Mouse (Mus musculus) lung, postnatal 4 days (tissue): ENCODE measurements around the gene C1qtnf2.

Experiments
- DNase-seq, 2 experiments: peaks; one replicate each; pipeline ENCODE4 v3.0.0; 2021

The C1qtnf2 gene

DNA sequence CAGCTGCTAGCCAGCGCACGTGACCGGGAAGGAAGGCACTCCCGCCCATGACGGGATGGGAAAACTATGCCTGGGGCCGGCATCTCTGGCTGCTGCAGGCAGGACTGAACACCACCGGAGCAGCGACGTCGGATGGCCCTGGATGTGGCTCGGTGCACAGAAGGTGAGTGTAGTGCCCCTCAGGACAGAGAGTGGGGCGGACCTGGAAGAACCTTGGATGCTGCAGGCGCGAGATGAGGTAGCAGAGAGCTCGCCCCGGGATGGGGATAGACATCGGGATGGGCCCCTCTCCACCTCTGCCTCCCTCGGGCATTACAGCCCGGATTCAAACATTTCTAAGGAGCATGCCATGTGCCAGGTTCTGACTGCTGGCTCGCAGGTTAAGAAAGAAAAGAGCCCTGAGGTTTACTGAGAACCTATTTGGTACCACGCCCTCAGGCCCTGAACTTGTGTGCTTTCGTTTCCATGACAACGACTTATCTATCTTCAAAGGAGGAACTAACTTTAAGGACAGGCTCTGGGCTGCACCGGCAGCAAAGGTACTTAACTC, at the start of gene C1qtnf2:
TSS of gene C1qtnf2 (plus strand) at position 52 of the 550 bp plus-strand sequence.
- DNase-seq, result peak; percentile 60 to 75

DNA sequence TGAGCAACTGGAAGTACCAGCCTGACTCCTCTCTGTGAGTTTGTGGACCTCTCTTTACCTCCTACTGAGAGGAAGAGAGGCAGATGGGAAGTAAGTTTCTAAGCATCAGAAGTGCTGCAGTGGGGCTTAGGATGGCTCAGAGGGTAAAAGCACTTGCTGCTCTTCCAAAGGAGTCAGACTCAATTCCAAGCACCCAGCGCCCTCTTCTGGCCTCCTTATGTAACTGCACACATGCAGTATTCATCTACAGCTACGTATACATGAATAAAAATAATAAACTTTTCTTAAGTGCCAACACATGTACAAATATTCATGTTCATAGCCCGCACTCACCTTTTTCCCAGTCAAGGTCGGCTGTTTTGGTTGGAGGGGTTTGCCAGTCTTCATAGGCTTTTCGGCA, 49.7 kb upstream of the C1qtnf2 start:
- no peak for DNase-seq

DNA sequence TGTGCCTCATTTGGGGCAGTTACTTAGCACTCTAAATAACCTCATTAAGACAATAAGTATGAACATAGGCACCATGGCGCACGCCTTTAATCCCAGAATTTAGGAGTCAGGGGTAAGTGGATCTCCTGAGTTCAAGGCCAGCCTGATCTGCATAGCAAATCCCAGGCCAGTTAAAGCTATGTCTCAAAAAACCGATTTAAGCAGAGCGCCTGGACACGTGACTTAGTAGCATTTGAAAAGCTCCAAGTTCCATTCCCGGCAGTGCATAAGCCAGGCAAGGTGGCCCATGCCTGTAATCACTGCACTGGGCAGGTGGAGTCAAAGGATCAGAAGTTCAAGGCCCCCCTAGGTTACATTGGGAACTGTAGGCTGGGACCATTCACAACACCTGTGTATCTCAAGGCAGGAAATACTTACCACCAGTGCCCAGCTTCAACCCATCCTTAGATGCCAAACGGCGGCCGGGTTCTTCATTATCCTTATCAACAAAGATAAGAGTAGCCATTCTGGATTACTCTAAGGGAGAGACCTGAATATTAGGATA, 48.8 kb upstream of the C1qtnf2 start:
- no peak for DNase-seq

DNA sequence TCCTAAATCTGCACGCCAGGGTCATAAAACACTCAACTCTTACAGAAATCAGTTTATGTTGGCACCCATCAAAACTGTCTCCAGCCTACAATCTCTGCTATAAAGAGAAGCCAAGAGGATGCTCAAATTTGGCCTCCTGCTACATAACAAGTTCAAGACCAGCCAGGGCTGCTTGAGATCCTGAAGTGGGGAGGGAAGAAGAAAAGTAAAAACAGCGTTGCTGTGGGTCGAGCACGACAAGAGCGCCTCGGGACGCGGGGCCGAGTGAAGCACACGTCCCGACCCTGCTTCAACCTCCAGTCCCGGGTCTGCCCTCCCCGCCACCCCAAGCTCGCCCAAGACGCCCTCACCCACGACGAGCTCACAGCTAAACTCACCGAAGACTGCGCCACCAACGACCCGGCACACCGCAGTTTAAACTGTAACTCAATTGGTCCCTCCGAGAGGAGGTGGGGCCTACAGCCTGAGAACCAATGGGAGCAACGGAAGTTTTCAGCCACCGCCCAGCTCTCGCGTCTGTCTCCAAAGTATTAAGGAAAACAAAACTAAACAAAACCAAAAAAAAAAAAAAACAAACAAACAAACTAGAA, 48.2 kb upstream of the C1qtnf2 start, which contains the start of gene Pttg1:
TSS of gene Pttg1 (minus strand) at position 428 of the 590 bp plus-strand sequence.
- peak; percentile 86 to 89 for DNase-seq

DNA sequence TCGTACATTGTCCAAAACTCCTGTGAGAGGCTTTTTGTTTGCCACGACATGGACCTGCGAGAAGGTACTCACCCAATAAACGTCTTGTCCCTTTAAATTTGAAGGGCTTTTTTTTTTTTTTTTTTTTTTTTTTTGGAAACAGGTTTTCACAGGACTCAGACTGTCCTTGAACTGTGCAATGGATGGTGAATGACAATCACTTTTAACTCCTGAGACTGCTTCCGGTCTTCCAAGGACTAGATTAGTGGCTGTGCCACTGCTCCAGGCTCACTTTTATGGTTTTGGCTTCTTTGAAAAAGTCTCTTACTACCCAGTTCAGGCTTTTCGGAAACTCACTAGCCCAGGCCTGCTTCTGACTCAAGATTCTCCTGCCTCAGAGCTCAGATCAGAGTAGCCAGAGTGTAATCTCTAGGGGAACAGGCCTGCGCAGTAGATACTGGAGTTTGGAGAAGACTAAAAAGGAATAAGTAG, 47.6 kb upstream of the C1qtnf2 start:
- DNase-seq, result no peak

DNA sequence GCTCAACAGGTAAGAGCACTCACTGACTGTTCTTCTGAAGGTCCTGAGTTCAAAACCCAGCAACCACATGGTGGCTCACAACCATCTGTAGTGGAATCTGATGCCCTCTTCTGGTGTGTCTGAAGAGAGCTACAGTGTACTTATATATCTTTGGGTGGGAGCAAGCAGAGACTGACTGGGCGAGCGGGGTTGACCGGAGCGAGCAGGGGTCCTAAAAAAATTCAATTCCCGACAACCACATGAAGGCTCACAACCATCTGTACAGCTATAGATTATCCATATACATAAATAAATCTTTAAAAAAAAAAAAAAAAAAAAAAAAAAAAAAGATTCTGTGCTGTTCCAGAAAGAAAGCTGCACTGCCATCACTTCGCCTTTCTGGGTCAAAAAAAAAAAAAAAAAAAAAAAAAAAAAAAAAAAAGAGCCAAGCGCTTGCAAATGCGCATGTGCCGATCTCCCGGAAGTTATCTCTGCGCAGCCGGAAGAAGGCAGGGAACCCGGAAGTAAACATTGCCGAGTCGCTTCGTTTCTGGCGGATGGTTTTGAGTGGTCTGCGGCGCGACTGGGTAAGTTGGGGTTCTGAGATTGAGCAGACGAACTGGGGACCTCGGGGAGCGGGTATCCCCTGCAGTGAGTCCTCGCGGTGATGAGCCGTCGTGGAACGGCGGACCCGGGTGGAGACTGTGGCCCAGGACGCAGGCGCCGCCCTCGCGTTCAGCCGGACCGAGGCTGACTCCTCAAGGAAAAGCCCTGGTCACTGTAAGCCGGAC, 40.6 kb upstream of the C1qtnf2 start, which contains the start of gene Slu7:
TSS of gene Slu7 (plus strand) at position 491 of the 770 bp plus-strand sequence.
- peak; percentile 80 to 85 for DNase-seq

DNA sequence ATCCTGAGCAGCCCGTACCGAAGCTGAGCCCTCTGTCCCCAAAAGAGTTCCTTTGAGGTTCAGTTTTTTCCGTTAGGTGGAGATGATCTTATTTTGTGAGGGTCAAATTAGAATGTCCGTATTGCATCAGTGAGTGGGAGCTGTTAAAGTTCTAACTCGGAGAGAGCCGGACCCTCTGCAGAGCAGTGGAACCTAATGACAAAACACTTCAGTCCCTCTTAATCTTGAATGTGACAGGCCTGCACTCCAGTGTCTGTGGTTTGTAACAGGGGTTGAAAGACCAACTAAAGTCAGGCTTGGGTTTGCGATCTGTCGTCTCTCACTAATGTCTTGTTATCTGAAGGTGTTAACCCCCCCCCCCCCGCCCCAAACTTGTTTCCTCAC, 40.1 kb upstream of the C1qtnf2 start:
- no peak for DNase-seq

DNA sequence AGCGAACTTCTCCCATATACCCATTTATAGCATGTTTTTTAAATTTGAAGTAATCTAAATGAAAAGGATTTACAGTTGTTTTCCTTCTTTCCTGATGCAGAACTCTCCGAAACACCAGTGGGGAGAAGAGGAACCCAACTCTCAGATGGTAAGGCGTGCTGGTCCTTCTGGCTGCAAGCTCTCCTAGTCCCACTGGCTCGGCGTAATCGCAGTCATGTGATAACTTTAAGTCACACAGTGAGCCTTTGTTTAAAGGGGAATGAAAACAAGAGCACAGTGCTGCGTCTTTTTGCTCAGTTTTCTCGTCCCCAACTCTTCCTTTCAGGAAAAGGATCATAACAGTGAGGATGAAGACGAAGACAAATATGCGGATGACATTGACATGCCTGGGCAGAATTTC, 33.0 kb upstream of the C1qtnf2 start:
- no peak for DNase-seq

DNA sequence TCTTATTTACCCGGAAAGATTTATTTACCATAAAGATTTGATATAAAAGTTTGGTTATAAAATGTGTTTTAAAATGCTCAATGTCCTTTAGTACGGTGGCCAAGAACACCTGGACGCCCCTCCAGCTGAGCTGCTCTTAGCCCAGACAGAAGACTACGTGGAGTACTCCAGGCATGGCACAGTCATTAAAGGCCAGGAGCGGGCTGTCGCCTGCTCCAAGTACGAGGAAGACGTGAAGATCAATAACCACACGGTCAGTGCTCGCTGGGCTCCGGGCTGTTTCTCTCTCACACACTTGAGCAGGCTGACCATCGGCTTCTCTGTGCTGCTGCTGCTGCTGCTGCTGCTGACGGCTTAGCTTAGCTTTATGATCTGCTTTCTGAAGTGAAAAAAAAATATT, 30.9 kb upstream of the C1qtnf2 start:
- DNase-seq, result no peak

DNA sequence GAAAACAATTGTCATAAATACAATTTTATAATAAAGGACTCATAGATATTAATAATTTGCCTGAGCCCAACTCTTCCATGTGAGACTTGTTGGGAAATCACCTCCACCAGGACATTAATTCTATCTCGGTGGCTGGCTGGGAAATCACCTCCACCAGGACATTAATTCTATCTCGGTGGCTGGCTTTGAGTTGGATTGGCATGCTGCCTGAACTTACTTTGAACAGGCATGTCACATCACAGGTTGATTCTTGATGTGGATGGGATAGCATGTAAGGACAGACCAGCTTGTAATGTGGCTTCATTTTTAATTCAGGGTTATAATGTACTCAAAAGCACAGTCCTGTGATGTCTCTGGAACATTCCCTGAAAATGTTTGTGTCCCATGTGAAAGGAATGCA, 24.2 kb upstream of the C1qtnf2 start:
- no peak for DNase-seq

DNA sequence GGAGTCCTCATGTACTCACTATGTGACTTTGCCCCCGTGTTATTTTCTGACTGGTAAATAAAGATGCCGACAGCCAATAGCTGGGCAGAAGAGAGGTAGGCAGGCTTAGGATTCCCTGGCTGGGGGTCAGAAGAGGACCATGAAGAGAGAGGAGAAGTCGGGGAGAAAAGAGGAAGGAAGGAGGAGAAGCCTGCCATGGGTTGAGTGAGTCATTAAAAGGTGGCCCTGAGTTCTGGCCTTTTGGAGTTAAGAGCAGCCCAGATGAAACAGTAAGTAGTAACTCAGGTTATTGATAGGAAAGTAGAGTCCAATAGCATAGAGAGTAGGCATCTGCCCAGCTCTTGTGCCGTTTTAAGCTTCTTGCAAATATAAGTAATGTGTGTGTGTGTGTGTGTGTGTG, 22.8 kb upstream of the C1qtnf2 start:
- no peak for DNase-seq

DNA sequence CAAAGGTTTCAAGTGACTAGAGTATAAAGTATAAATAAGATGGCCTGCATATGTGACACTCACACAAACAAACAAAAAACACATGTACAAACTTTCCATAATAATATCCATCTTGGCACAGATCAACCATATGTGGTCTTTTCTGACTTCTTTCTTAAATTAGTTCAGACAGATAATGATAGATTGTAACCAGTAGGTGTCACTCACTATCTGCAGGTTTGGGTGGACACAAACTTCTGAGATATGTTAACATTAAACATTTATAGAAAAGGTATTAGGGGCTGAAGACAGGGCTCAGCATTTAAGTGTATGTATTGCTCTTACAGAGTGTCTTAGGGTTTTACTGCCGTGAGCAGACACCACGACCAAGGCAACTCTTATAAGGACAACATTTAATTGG, 21.8 kb upstream of the C1qtnf2 start:
- DNase-seq, result no peak

DNA sequence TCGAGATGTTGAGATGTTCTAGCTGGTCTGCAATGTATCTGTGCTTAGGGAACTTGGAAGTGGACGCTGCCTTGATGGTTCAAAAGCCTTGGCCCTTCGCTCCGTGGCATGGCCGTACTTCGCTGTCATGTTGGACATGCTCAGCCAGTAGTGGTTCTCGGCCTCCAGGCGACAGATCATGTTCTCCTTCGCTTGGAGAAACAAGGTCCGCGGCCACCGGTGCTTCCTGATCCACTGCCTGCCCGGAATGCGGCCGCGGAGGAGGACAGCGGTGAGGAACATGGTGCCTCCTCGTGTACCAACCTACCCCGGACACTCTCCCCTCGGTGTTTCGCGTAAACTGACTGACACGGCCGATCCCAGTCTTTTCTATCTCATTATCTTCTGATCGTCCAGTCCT, 10.9 kb upstream of the C1qtnf2 start:
- no peak for DNase-seq

DNA sequence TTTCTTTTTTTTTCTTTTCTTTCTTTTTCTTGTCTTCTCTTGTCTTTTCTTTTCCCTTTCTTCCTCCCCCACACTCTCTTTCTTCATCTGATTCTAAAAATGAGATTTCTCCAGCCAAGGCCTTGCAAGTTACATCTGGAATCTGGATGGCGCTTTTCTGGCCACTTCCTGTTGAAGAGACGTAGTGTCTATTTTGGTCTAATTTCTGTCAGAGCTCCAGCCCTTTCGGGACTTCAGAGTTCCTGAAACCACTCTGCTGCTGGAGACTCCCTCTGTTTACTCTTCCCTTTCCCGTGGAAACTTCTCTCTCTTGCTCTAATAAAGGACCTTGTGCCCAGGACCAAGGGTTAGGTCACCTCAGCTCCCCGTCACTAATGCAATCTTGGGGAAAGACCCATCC, 4.0 kb upstream of the C1qtnf2 start:
- DNase-seq, result peak; percentile 32 to 41

DNA sequence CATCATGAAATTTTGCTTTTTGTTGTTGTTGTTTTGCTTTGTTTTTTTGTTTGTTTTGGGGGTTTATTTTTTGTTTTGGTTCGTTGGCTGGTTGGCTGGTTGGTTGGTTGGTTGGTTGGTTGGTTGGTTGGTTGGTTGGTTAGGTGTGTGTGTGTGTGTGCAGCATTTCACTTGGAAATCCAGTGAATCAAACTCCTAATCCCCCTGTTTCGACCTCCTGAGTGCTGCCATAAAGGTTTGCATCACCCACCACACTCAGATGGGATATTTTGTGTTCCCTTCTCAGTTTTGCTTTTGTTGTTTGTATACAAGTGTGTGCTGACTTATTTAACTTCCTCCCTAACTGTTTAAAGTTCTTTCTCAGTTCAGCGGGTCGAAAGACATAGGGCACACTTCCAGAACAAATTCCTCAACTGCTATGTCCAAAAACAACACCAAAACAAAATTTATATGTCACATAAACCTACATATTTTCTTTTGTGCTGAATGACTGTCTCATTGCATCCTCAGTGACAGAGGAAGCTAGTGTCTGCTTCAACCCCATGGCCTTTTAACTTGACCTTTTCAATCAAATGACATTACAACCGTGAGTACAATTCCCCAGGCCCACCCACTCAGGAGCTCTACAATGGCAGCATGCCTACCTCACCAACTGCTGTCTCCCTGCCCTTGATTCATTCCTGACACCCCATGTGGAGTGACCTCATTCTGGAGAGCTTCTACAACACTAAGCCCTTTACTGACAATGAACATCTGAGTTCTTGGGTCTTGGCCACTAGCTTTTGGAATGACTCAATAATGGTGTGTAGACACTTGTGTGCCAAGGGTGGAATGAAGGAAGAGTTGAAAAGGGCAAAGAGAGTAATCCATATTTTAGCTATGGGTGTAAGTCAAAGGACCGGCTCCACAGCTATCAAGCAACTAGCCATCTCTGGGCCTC, 2.9 kb upstream of the C1qtnf2 start:
- no peak for DNase-seq

DNA sequence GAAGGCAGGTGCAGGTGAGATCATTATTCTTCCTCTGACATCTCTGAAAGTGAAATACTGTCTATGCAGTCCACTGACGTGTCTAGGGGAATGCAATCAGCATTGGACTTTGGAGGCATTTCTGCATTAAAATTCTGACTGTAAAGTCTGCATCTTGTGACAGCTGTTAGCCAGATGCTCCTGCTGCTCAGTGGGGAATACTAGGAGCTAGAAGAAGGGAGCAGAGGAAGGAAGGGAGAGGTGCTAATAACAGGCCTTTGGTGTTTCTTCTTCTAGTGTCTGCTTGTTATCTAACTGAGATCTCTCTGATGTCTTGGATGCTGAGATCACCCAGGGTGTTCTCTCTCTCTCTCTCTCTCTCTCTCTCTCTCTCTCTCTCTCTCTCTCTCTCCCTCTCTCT, 961 bp upstream of the C1qtnf2 start:
- peak in 1 of 2 experiments; percentile 4 for DNase-seq

DNA sequence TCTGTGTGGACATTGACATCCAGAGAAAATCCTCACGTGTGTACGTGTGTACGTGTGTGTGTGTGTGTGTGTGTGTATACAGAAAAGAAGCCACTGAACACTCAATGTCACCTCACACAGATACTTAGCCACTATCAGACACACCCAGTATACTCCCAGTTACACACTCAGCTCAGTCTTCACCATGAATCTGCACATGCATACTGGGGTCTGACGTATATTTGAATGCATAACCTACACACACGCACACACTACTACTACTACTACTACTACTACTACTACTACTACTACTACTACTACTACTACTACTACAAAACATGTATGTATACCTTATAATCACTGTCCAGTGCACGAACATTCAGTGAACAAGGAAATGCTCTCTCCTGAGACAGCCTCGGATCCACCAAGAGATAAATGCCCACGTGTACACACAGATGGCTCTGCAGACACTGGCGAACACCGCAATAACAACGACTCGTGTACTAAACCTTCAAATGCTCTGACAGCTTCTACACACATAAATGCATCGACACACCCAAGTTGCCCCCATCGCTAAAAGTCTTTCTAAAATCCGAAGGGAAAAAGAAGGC, 346 bp upstream of the C1qtnf2 start:
- DNase-seq, result no peak

DNA sequence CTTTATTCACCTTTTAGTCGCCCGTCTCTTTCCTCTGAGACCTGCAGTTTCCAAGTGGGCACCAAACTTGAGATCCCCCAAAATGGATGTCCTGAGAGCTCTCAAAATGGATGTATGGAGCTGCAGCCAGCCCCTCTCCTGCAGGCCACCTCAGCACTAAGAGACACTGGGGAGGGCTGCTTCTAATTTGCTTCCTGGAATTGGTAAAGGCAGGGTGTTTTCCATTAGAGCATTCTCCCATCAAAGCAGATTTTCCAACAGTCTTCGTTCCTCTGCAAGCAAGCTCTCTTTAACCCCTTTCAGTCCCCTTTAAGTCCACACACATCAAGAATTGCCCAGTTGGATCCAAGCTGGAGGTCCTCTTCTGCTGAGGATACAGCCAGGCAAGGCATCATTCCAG, 5.3 kb downstream of the C1qtnf2 start:
- DNase-seq, result no peak

DNA sequence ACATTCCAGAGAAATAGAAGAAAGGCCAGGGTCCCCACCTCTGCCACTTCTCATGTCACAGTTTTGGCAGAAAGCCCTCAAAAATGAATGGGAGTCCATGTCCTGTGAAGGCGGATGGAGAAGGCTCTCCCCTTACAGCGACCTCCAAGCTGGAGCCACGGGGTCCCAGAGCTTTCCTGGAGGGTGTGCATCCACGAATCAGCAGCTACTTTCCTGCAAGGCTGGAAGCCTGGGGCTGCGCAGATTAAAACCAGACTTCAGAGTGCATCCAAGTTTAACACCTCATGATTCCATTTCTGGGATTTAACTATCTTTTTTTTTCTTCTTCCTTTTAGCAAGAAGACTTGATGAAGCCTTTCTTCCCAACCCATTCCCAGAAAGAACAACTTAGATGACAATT, 6.5 kb downstream of the C1qtnf2 start:
- peak in 1 of 2 experiments; percentile 47 for DNase-seq

DNA sequence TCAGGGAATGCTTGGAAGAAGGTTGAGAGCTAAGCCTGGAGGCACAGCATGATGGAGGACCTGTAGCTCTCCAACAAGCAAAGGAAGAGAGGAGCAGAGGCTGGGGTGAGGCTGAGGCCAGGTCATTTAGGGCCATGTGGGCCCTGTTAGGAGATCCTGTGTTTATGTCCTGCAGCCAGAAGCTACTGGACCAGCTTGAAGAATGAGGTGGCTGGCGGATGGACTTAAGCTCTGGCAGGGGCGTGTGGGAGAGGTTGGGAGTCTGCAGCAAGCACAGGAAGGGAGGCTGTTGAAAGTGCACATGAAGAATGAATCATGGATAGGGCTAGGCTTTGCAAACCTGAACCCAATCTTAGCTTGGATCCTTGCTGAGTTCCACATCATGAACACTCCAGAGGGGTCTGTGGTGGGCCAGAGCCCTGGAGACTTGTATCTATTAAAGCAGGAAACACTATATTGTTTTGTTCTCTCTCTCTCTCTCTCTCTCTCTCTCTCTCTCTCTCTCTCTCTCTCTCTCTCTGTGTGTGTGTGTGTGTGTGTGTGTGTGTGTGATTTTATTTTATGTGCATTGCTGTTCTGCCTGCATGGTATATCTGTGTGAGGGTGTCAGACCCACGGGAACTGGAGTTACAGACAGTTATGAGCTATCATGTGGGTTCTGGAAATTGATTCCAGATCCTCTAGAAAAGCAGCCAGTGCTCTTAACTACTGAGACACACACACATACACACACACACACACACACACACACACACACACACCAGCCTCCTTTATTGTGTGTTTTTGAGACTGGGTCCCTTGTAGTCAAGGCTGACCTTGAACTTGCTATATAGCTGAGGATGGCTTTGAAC, 7.8 kb downstream of the C1qtnf2 start:
- DNase-seq, result peak; percentile 56 to 82

DNA sequence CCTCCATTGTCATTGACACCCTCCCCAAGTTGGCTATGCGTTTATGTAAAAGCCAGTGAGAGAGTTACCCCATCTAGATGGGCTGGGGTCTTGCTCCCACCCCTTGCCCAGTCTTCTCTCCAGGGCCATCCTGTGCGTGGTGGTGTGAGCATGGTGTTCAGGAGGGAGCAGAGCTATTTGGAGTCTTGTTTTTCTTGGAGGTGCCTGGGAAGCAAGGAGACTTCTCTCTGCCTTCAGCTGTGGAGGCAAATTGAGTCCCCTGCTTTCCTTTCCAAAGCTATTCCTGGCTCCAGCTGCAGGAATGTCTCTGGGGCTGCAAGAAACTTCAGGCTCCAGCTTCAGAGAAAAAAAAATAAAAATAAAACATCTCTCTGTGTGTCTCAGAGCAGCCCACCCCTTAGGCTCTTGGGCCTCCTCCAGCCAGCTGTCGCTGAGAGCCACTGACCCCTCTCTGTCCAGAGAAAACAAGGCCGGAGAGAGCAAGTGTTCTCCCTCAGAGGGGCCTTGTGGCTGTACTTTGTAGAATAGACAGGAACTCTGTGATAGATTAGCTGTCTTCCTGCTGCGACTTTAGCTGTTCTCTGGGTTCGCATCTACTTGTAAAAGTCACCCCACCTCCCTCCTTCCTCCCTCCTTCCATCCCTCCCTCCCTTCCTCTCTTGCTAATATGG, 9.2 kb downstream of the C1qtnf2 start:
- peak; percentile 44 to 81 for DNase-seq
